Mouse (Mus musculus): ENCODE measurements around the gene Gimap9. TPM values are rescaled to one million over a fixed set of nuclear protein-coding genes. Genes with fewer than 3 reads are reported as not detected.

The Gimap9 gene
- polyA plus RNA-seq (2012; rRNA removed): 1.5 and 1.9 TPM in 2 replicates

DNA sequence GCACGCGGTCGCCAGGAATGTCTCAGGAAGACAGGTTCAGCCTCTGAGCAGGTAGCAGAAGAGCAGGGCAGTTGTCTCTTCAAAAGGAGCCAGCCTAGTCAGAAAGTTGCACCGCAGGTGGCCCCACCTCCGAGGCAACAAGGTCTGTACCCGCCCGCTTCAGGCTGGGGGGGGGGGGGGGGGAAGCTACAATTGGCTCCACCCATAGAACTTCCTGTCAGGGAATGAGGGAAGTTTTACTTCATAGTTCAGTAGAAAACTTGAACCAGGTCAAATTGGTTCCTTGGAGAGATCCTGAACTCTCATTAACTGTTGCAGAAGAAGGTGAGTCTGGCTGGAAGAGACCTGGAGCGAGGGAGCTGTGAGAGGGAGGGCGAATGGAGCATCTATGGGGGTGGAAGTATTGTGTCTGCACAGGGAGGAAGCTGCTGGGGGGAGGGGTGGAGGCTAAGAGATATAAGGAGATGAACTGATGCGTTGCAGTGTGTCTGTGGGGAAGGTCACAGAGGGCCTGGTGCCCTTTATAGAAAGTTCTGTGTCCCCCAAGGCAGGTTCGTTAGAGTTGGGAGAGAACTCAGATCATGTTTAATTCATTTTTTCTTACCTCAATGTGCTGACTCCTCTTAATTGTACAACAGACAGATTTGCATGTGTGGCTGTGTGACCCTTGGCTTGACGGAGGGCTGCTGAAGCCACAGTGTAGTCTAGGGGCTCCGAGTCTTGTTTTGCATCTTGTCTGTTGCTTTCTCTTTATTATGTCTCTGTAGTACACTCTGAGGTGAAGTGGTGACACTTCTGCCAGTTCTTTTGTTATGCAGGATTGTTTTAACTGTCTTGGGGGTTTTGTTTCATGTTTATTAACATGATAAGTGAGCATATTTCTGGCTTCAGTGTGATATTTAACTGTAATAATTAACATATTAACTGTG is at the start of gene Gimap9:
TSS of gene Gimap9 (plus strand) at position 199 of the 929 bp plus-strand sequence.

DNA sequence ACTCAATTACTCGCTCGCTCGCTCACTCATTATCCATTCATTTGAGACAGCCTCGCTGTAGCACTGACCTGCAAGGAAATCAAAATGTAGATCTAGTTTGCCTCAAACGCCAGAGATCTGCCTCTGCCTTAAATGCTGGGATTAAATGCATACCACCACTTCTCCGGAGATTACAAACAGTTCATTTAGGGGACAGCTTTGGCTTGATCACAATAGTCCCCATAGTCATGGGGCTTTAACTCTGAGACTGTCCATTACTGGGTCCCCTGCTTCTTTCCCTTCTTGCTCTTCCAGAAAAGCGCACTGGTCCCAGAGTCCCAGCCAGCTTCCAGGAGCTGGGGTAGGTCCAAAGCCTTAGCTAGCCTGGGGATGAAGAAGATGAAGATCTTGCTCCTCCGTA is 49.5 kb upstream of the Gimap9 start, which contains the start of gene AI854703:
TSS of gene AI854703 (plus strand) at position 301 of the 400 bp plus-strand sequence.

DNA sequence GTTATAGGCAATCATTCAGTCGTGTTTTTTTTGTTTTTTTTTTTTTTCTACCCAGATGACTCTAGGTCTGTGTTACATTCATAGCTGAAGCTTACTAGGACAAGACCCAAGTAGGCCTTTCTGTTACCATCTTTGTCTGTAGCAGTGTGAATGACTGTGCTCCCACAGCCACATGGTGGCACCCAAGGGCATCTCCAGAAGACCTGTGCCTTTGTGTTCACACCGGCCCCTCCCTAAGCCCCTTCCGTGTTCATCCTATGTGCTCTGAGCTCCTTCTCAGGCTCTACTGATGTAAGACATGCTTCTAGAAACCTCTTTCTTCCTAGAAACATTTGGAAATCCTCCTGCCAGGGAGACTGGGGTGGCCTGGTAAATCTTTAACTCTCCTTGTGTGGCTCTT is 28.9 kb upstream of the Gimap9 start, which contains the start of gene Gimap8:
TSS of gene Gimap8 (plus strand) at position 240 of the 400 bp plus-strand sequence.

DNA sequence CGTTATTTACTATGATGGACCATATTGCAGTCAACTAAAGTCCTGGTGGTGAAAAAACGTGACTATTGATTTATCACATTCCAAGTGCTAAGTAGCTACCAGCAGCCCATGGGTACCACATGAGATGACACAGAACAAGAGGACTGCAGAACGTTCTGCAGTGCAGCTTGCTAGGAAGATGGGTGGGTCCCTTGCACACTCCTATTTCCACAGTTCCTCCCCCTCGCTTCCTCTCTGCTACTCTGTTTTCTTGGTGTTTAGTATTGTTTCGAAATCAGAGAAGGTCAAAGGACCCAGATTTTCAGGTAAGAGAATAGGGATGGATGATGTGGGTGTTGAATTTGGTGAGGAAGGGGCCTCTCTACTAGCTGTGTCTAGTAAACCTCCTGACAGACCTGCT is 8.4 kb downstream of the Gimap9 start, which contains the start of gene Gimap4:
TSS of gene Gimap4 (plus strand) at position 231 of the 400 bp plus-strand sequence.

DNA sequence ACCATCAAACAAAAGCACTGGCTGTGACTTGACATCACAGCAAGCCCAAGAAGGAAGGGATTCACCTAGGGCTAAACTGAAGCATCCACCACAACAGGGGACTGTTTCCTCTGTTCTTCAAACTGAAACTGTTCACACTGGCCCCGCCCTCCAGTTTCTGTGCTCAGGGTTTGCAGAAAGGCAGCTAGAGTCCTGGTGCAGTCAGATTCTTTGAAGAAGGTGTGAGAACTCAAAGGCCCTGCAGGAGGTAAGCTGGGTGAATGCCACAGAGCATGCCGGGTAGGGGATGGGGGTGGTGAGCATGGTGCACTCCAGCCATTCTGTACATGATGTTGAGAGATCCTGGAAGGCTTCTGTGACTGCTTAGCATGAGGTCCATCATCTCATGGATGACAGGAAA is 42.5 kb downstream of the Gimap9 start, which contains the start of the genes Gm28053 and Gimap7:
TSS of gene Gm28053 (plus strand) at position 153 of the 400 bp plus-strand sequence.
TSS of gene Gimap7 (plus strand) at position 167 of the 400 bp plus-strand sequence.

Other genes starting within 250 kb of the Gimap9 start
- gene Zfp467, start 230.3 kb upstream of the Gimap9 start, polyA plus RNA-seq (2012; rRNA removed): 107 and 109 TPM in 2 replicates
- gene Sspo, start 227.9 kb upstream of the Gimap9 start, polyA plus RNA-seq (2012; rRNA removed): 8.5 and 10.9 TPM in 2 replicates
- 40.5 and 51.5 TPM in 2 replicates for gene Atp6v0e2, start 138.5 kb upstream of the Gimap9 start, polyA plus RNA-seq (2012; rRNA removed)
- 17.5 and 23.2 TPM in 2 replicates for gene Lrrc61, start 121.3 kb upstream of the Gimap9 start, polyA plus RNA-seq (2012; rRNA removed)
- gene Rarres2, start 103.3 kb upstream of the Gimap9 start, polyA plus RNA-seq (2012; rRNA removed): 121 and 133 TPM in 2 replicates
- gene Gm45021, start 86.5 kb upstream of the Gimap9 start, polyA plus RNA-seq (2012; rRNA removed): not detected in 2 replicates
- 51.4 and 56.7 TPM in 2 replicates for gene Repin1, start 82.2 kb upstream of the Gimap9 start, polyA plus RNA-seq (2012; rRNA removed)
- gene Gm44965, start 82.2 kb upstream of the Gimap9 start, polyA plus RNA-seq (2012; rRNA removed): 0.88 and 1.0 TPM in 2 replicates
- gene Zfp775, start 74.1 kb upstream of the Gimap9 start, polyA plus RNA-seq (2012; rRNA removed): 12.6 and 15.4 TPM in 2 replicates
- gene AI854703, start 49.4 kb upstream of the Gimap9 start, polyA plus RNA-seq (2012; rRNA removed): 56.4 and 73.1 TPM in 2 replicates
- 1.1 and 1.5 TPM in 2 replicates for gene Gimap8, start 28.9 kb upstream of the Gimap9 start, polyA plus RNA-seq (2012; rRNA removed)
- gene Gimap4, start 8.4 kb downstream of the Gimap9 start, polyA plus RNA-seq (2012; rRNA removed): 2.8 and 3.0 TPM in 2 replicates
- 2.7 and 2.9 TPM in 2 replicates for gene Gimap6, start 32.1 kb downstream of the Gimap9 start, polyA plus RNA-seq (2012; rRNA removed)
- not detected in 2 replicates for gene Gm28053, start 42.5 kb downstream of the Gimap9 start, polyA plus RNA-seq (2012; rRNA removed)
- 0.36 and 0.84 TPM in 2 replicates for gene Gimap7, start 42.5 kb downstream of the Gimap9 start, polyA plus RNA-seq (2012; rRNA removed)
- gene Gimap1, start 62.9 kb downstream of the Gimap9 start, polyA plus RNA-seq (2012; rRNA removed): 8.0 and 8.9 TPM in 2 replicates
- 4.9 and 5.8 TPM in 2 replicates for gene Gimap5, start 70.1 kb downstream of the Gimap9 start, polyA plus RNA-seq (2012; rRNA removed)
- gene Gimap3, start 94.7 kb downstream of the Gimap9 start, polyA plus RNA-seq (2012; rRNA removed): 4.9 and 5.6 TPM in 2 replicates
- 141 and 142 TPM in 2 replicates for gene Tmem176a, start 164.8 kb downstream of the Gimap9 start, polyA plus RNA-seq (2012; rRNA removed)
- 260 and 275 TPM in 2 replicates for gene Tmem176b, start 165.4 kb downstream of the Gimap9 start, polyA plus RNA-seq (2012; rRNA removed)
- 198 and 228 TPM in 2 replicates for gene Aoc1, start 196.8 kb downstream of the Gimap9 start, polyA plus RNA-seq (2012; rRNA removed)